Mouse (Mus musculus): ENCODE results near the gene Kdm2a. TPM values are rescaled to one million over a fixed set of nuclear protein-coding genes. Genes with fewer than 3 reads are reported as not detected.

Kdm2a gene
- polyA plus RNA-seq, 1 experiment from 2014 or later, result 43.0 TPM

Other genes with a start within 250 kb of the Kdm2a start
- 121 and 127 TPM in 2 replicates for gene Coro1b, start 249.7 kb downstream of the Kdm2a start, polyA plus RNA-seq (2015; fragmentation: Nextera tagmentation; extraction: Ambion mirVana)
- gene Ptprcap, start 244.7 kb downstream of the Kdm2a start, polyA plus RNA-seq (2015; fragmentation: Nextera tagmentation; extraction: Ambion mirVana), result 0.24 and 0.50 TPM in 2 replicates
- gene Rps6kb2, start 234.9 kb downstream of the Kdm2a start, polyA plus RNA-seq (2015; fragmentation: Nextera tagmentation; extraction: Ambion mirVana), result 60.5 and 62.9 TPM in 2 replicates
- 4.2 and 4.8 TPM in 2 replicates for gene Carns1, start 222.8 kb downstream of the Kdm2a start, polyA plus RNA-seq (2015; fragmentation: Nextera tagmentation; extraction: Ambion mirVana)
- 0.78 and 0.93 TPM in 2 replicates for gene Tbc1d10c, start 207.0 kb downstream of the Kdm2a start, polyA plus RNA-seq (2015; fragmentation: Nextera tagmentation; extraction: Ambion mirVana)
- 636 and 651 TPM in 2 replicates for gene Ppp1ca, start 206.2 kb downstream of the Kdm2a start, polyA plus RNA-seq (2015; fragmentation: Nextera tagmentation; extraction: Ambion mirVana)
- 24.9 and 26.3 TPM in 2 replicates for gene Rad9a, start 196.6 kb downstream of the Kdm2a start, polyA plus RNA-seq (2015; fragmentation: Nextera tagmentation; extraction: Ambion mirVana)
- gene Clcf1, start 184.0 kb downstream of the Kdm2a start, polyA plus RNA-seq (2015; fragmentation: Nextera tagmentation; extraction: Ambion mirVana), result 0.64 and 0.70 TPM in 2 replicates
- not detected in 2 replicates for gene AC109138.7, start 183.9 kb downstream of the Kdm2a start, polyA plus RNA-seq (2015; fragmentation: Nextera tagmentation; extraction: Ambion mirVana)
- 14.5 and 15.3 TPM in 2 replicates for gene Pold4, start 166.4 kb downstream of the Kdm2a start, polyA plus RNA-seq (2015; fragmentation: Nextera tagmentation; extraction: Ambion mirVana)
- gene Ssh3, start 129.1 kb downstream of the Kdm2a start, polyA plus RNA-seq (2015; fragmentation: Nextera tagmentation; extraction: Ambion mirVana), result 6.0 and 8.7 TPM in 2 replicates
- 23.4 and 27.8 TPM in 2 replicates for gene Ankrd13d, start 115.1 kb downstream of the Kdm2a start, polyA plus RNA-seq (2015; fragmentation: Nextera tagmentation; extraction: Ambion mirVana)
- 18.0 and 20.9 TPM in 2 replicates for gene Grk2, start 92.1 kb downstream of the Kdm2a start, polyA plus RNA-seq (2015; fragmentation: Nextera tagmentation; extraction: Ambion mirVana)
- 4.2 and 10.3 TPM in 2 replicates for gene Rhod, start 41.1 kb upstream of the Kdm2a start, polyA plus RNA-seq (2015; fragmentation: Nextera tagmentation; extraction: Ambion mirVana)
- 1.7 and 1.9 TPM in 2 replicates for gene Syt12, start 79.2 kb upstream of the Kdm2a start, polyA plus RNA-seq (2015; fragmentation: Nextera tagmentation; extraction: Ambion mirVana)
- not detected in 2 replicates for gene 2010003K11Rik, start 100.3 kb upstream of the Kdm2a start, polyA plus RNA-seq (2015; fragmentation: Nextera tagmentation; extraction: Ambion mirVana)
- gene Pcx, start 112.2 kb upstream of the Kdm2a start, polyA plus RNA-seq (2015; fragmentation: Nextera tagmentation; extraction: Ambion mirVana), result 18.7 and 20.7 TPM in 2 replicates
- gene Lrfn4, start 217.4 kb upstream of the Kdm2a start, polyA plus RNA-seq (2015; fragmentation: Nextera tagmentation; extraction: Ambion mirVana), result 8.8 and 10.1 TPM in 2 replicates
- gene Rce1, start 227.4 kb upstream of the Kdm2a start, polyA plus RNA-seq (2015; fragmentation: Nextera tagmentation; extraction: Ambion mirVana), result 56.8 and 59.9 TPM in 2 replicates